Mouse (Mus musculus): ENCODE data around the gene Arpin. TPM values are rescaled to one million over a fixed set of nuclear protein-coding genes. Genes with fewer than 3 reads are reported as not detected.

Gene Arpin
- polyA plus RNA-seq, 2 experiments, result 14.8 to 25.6 TPM

DNA sequence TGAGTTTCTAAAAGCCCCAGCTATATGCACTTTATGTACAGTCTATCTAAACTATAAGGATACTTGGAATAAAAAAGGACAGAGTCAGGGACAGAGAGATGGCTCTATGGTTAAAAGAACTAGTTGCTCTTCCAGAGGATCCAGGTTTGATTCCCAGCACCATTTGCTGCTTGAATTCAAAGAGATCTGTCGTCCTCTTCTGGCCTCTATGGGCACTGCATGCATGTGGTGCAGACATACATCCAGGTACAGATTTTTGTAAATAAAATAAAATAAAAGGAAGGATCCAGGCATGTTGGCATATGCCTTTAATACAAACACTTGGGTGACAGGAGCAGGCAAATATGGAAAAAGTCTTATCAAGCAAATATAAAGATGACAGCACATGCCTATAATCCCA is 26.4 kb upstream of the Arpin start:
- H3K4me2 ChIP-seq (replicated peaks; ENCODE audit: low read depth, low read length, severe bottlenecking), result no peak overlapping the region
- WGBS, result 75% methylated on average over 1 of the region's 1 CpGs
- ATAC-seq (ENCODE audit: low FRiP score, low read depth), result no peak
- H3K9ac ChIP-seq (ENCODE audit: low read depth, low read length, severe bottlenecking), result no peak overlapping the region
- no peak overlapping the region for H3K4me3 ChIP-seq (replicated peaks; ENCODE audit: low read length)
- H3K4me1 ChIP-seq (ENCODE audit: control insufficient read depth, insufficient read depth, low read length), result no peaks in the 10 kb centered on the region
- no peaks in the 10 kb centered on the region for H3K27me3 ChIP-seq (ENCODE audit: control insufficient read depth, insufficient read depth, low read length)
- H3K36me3 ChIP-seq (ENCODE audit: control insufficient read depth, insufficient read depth, low read length), result no peaks in the 10 kb centered on the region
- no peak overlapping the region for H3K27ac ChIP-seq (replicated peaks; ENCODE audit: low read depth, low read length)
- TF ChIP-seq POLR2A (IDR thresholded peaks at IDR 0.05; ENCODE audit: borderline replicate concordance, extremely low read depth, insufficient read depth, insufficient read length), result no peak
- DNase-seq (ENCODE audit: low spot score), result no peak
- no peaks in the 10 kb centered on the region for H3K9me3 ChIP-seq (ENCODE audit: control insufficient read depth, low read length)

- Histone ChIP-seq H3K27ac (replicated peaks; ENCODE audit: low read depth, low read length) (no peak overlapping the region), H3K36me3 (ENCODE audit: control insufficient read depth, insufficient read depth, low read length) (no peaks in the 10 kb centered on the region), H3K9me3 (ENCODE audit: control insufficient read depth, low read length) (no peaks in the 10 kb centered on the region), H3K4me1 (ENCODE audit: control insufficient read depth, insufficient read depth, low read length) (no peaks in the 10 kb centered on the region), H3K4me2 (replicated peaks; ENCODE audit: low read depth, low read length, severe bottlenecking) (no peak overlapping the region), H3K9ac (ENCODE audit: low read depth, low read length, severe bottlenecking) (no peak overlapping the region), H3K4me3 (replicated peaks; ENCODE audit: low read length) (no peak overlapping the region), H3K27me3 (ENCODE audit: control insufficient read depth, insufficient read depth, low read length) (no peaks in the 10 kb centered on the region)
- TF ChIP-seq POLR2A (IDR thresholded peaks at IDR 0.05; ENCODE audit: borderline replicate concordance, extremely low read depth, insufficient read depth, insufficient read length), result no peak
- ATAC-seq (ENCODE audit: low FRiP score, low read depth), result no peak
- DNase-seq (ENCODE audit: low spot score), result no peak
- 86% methylated on average over 1 of the region's 1 CpGs for WGBS
These were observed 21.0 kb upstream of the Arpin start for GRCm38 (mm10) chr7:79956131-79956530.

- Histone ChIP-seq H3K4me1 (ENCODE audit: control insufficient read depth, insufficient read depth, low read length) (no peaks in the 10 kb centered on the region), H3K9ac (ENCODE audit: low read depth, low read length, severe bottlenecking) (no peak overlapping the region), H3K27me3 (ENCODE audit: control insufficient read depth, insufficient read depth, low read length) (no peaks in the 10 kb centered on the region), H3K4me3 (replicated peaks; ENCODE audit: low read length) (no peak overlapping the region), H3K36me3 (ENCODE audit: control insufficient read depth, insufficient read depth, low read length) (no peaks in the 10 kb centered on the region), H3K27ac (replicated peaks; ENCODE audit: low read depth, low read length) (no peak overlapping the region), H3K9me3 (ENCODE audit: control insufficient read depth, low read length) (no peaks in the 10 kb centered on the region), H3K4me2 (replicated peaks; ENCODE audit: low read depth, low read length, severe bottlenecking) (no peak overlapping the region)
- TF ChIP-seq POLR2A (IDR thresholded peaks at IDR 0.05; ENCODE audit: borderline replicate concordance, extremely low read depth, insufficient read depth, insufficient read length), result no peak
- WGBS, result 88% methylated on average over 1 of the region's 1 CpGs
- DNase-seq (ENCODE audit: low spot score) (no peak), ATAC-seq (ENCODE audit: low FRiP score, low read depth) (no peak)
These were observed 19.7 kb upstream of the Arpin start for GRCm38 (mm10) chr7:79954890-79955289.

GRCm38 (mm10) chr7:79951038-79951437 is 15.9 kb upstream of the Arpin start:
- Histone ChIP-seq H3K9me3 (ENCODE audit: control insufficient read depth, low read length) (no peaks in the 10 kb centered on the region), H3K27ac (replicated peaks; ENCODE audit: low read depth, low read length) (no peak overlapping the region), H3K9ac (ENCODE audit: low read depth, low read length, severe bottlenecking) (no peak overlapping the region), H3K36me3 (ENCODE audit: control insufficient read depth, insufficient read depth, low read length) (no peaks in the 10 kb centered on the region), H3K4me2 (replicated peaks; ENCODE audit: low read depth, low read length, severe bottlenecking) (no peak overlapping the region), H3K4me3 (replicated peaks; ENCODE audit: low read length) (no peak overlapping the region), H3K4me1 (ENCODE audit: control insufficient read depth, insufficient read depth, low read length) (no peaks in the 10 kb centered on the region), H3K27me3 (ENCODE audit: control insufficient read depth, insufficient read depth, low read length) (no peaks in the 10 kb centered on the region)
- DNase-seq (ENCODE audit: low spot score), result no peak
- no peak for TF ChIP-seq POLR2A (IDR thresholded peaks at IDR 0.05; ENCODE audit: borderline replicate concordance, extremely low read depth, insufficient read depth, insufficient read length)
- 78% methylated on average over 3 of the region's 3 CpGs for WGBS
- no peak for ATAC-seq (ENCODE audit: low FRiP score, low read depth)

- 80% methylated on average over 6 of the region's 6 CpGs for WGBS
These were observed 15.1 kb upstream of the Arpin start for GRCm38 (mm10) chr7:79950236-79950635.

More at GRCm38 (mm10) chr7:79950236-79950635, 15.1 kb upstream of the Arpin start:
- Histone ChIP-seq H3K9me3 (ENCODE audit: control insufficient read depth, low read length) (no peaks in the 10 kb centered on the region), H3K4me1 (ENCODE audit: control insufficient read depth, insufficient read depth, low read length) (no peaks in the 10 kb centered on the region), H3K4me2 (replicated peaks; ENCODE audit: low read depth, low read length, severe bottlenecking) (no peak overlapping the region), H3K4me3 (replicated peaks; ENCODE audit: low read length) (no peak overlapping the region), H3K36me3 (ENCODE audit: control insufficient read depth, insufficient read depth, low read length) (no peaks in the 10 kb centered on the region), H3K9ac (ENCODE audit: low read depth, low read length, severe bottlenecking) (no peak overlapping the region), H3K27ac (replicated peaks; ENCODE audit: low read depth, low read length) (no peak overlapping the region), H3K27me3 (ENCODE audit: control insufficient read depth, insufficient read depth, low read length) (no peaks in the 10 kb centered on the region)
- no peak for DNase-seq (ENCODE audit: low spot score)
- no peak for TF ChIP-seq POLR2A (IDR thresholded peaks at IDR 0.05; ENCODE audit: borderline replicate concordance, extremely low read depth, insufficient read depth, insufficient read length)
- ATAC-seq (ENCODE audit: low FRiP score, low read depth), result no peak

Measured in limb, embryonic 14.5 days (tissue).